Comparison of ENCODE assay signal across 8 mouse cellular contexts in genomic region chr8:126583971-126584843, GRCm38 (mm10). TPM values are rescaled to one million over a fixed set of nuclear protein-coding genes. Genes with fewer than 3 reads are reported as not detected.
DNase-seq lines count a peak whose midpoint lies in the region; ATAC-seq and TF ChIP-seq lines count a peak whose summit lies in the region.

No protein-coding gene starts in this region.

- WGBS in forebrain, embryonic 12.5 days, result 1% methylated on average over 66 of the region's 68 CpGs
- WGBS in heart, embryonic 15.5 days, result under 1% methylated on average over 68 of the region's 68 CpGs
- under 1% methylated on average over 68 of the region's 68 CpGs for WGBS in kidney, postnatal 0 days
- WGBS in liver, embryonic 14.5 days (ENCODE audit: insufficient replicate concordance), result under 1% methylated on average over 68 of the region's 68 CpGs
- WGBS in stomach, embryonic 16.5 days, result under 1% methylated on average over 67 of the region's 68 CpGs

- ATAC-seq in forebrain, embryonic 12.5 days (ENCODE audit: low FRiP score), result peak; percentile 81
- ATAC-seq in heart, embryonic 15.5 days (replicated peaks; ENCODE audit: insufficient number of reproducible peaks, insufficient read depth, low FRiP score, low read depth), result peak; percentile 73
- ATAC-seq in kidney, postnatal 0 days (replicated peaks; ENCODE audit: low FRiP score, low read depth), result peak; percentile 64
- ATAC-seq in liver, embryonic 14.5 days (ENCODE audit: insufficient read depth), result peak; percentile 73
- peak; percentile 76 for ATAC-seq in stomach, embryonic 16.5 days (ENCODE audit: insufficient read depth, low FRiP score)

- H3K4me3 ChIP-seq in forebrain, embryonic 12.5 days (replicated peaks), result peak overlapping the region; percentile 53
- peak overlapping the region; percentile 45 for H3K4me3 ChIP-seq in heart, embryonic 15.5 days
- peak overlapping the region; percentile 41 for H3K4me3 ChIP-seq in kidney, postnatal 0 days (replicated peaks; ENCODE audit: low read depth, low read length)
- H3K4me3 ChIP-seq in liver, embryonic 14.5 days (ENCODE audit: insufficient read depth in 1 of 2, low read depth in 2 of 2, low read length in 2 of 2), result peak overlapping the region; percentile 57 to 59
- H3K4me3 ChIP-seq in stomach, embryonic 16.5 days (replicated peaks; ENCODE audit: low read length), result peak overlapping the region; percentile 54

- no peaks in the 10 kb centered on the region for H3K9me3 ChIP-seq in forebrain, embryonic 12.5 days
- H3K9me3 ChIP-seq in heart, embryonic 15.5 days (replicated peaks), result no peaks in the 10 kb centered on the region
- H3K9me3 ChIP-seq in kidney, postnatal 0 days (replicated peaks; ENCODE audit: low read length), result no peaks in the 10 kb centered on the region
- H3K9me3 ChIP-seq in liver, embryonic 14.5 days (ENCODE audit: control insufficient read depth, low read length), result no peaks in the 10 kb centered on the region
- peaks cover 4% of the 10 kb centered on the region; the same call in 1 of the 2 replicates for H3K9me3 ChIP-seq in stomach, embryonic 16.5 days (replicated peaks; ENCODE audit: control insufficient read depth, low read length)

- H3K4me1 ChIP-seq in forebrain, embryonic 12.5 days, result peaks cover 59% of the 10 kb centered on the region
- H3K4me1 ChIP-seq in heart, embryonic 15.5 days (replicated peaks), result peaks cover 51% of the 10 kb centered on the region
- H3K4me1 ChIP-seq in kidney, postnatal 0 days (replicated peaks; ENCODE audit: insufficient read depth, low read length), result peaks cover 22% of the 10 kb centered on the region
- H3K4me1 ChIP-seq in liver, embryonic 14.5 days (replicated peaks; ENCODE audit: control insufficient read depth in 2 of 2, insufficient read depth in 2 of 2, low read length in 1 of 2), result peaks cover 17 to 39% of the 10 kb centered on the region in 2 experiments
- peaks cover 44% of the 10 kb centered on the region for H3K4me1 ChIP-seq in stomach, embryonic 16.5 days (ENCODE audit: control insufficient read depth, insufficient read depth, low read length)

- TF ChIP-seq CTCF in kidney, postnatal 0 days (IDR thresholded peaks at IDR 0.05; ENCODE audit: low read depth), result no peak
- no peak for TF ChIP-seq CTCF in liver, embryonic 14.5 days (IDR thresholded peaks at IDR 0.05; ENCODE audit: low read depth)

- H3K9ac ChIP-seq in forebrain, embryonic 12.5 days, result peak overlapping the region; percentile 71
- H3K9ac ChIP-seq in heart, embryonic 15.5 days, result peak overlapping the region; percentile 62
- peak overlapping the region; percentile 76 for H3K9ac ChIP-seq in kidney, postnatal 0 days (ENCODE audit: low read depth, low read length)
- peak overlapping the region; percentile 59 for H3K9ac ChIP-seq in liver, embryonic 14.5 days (replicated peaks)
- peak overlapping the region; percentile 90 for H3K9ac ChIP-seq in stomach, embryonic 16.5 days (ENCODE audit: low read length)

- DNase-seq in CD8-positive naive resting alpha-beta T cell, adult 2 months (ENCODE audit: low read depth in 2 of 2, low spot score in 2 of 2), result peak; percentile 70 to 75
- peak; percentile 61 for DNase-seq in c-Kit-positive CD71-positive TER-119-positive erythroid progenitor cells, embryonic 14.5 days (ENCODE audit: low spot score)
- DNase-seq in kidney, postnatal 0 days (ENCODE audit: low spot score), result peak; percentile 88
- peak in 2 of 3 experiments; percentile 55 to 66 for DNase-seq in liver, embryonic 14.5 days (ENCODE audit: low read depth in 3 of 3, low spot score in 3 of 3)
- peak; percentile 58 to 88 for DNase-seq in natural killer cell, adult 2 months (ENCODE audit: low spot score in 2 of 2)

- H3K36me3 ChIP-seq in forebrain, embryonic 12.5 days (replicated peaks), result peaks cover 4% of the 10 kb centered on the region; the same call in 1 of the 2 replicates
- no peaks in the 10 kb centered on the region for H3K36me3 ChIP-seq in heart, embryonic 15.5 days
- peaks cover 19% of the 10 kb centered on the region; the same call in 1 of the 2 replicates for H3K36me3 ChIP-seq in kidney, postnatal 0 days (ENCODE audit: insufficient read depth, low read length)
- no peaks in the 10 kb centered on the region for H3K36me3 ChIP-seq in liver, embryonic 14.5 days (replicated peaks; ENCODE audit: control insufficient read depth, insufficient read depth, low read depth)
- H3K36me3 ChIP-seq in stomach, embryonic 16.5 days (ENCODE audit: control insufficient read depth, insufficient read depth, low read length), result 0 out of 2 replicates have a peak, but pooled peaks cover 3% of the 10 kb centered on the region

- peak overlapping the region; percentile 99 for H3K4me2 ChIP-seq in forebrain, embryonic 12.5 days
- peak overlapping the region; percentile 80 for H3K4me2 ChIP-seq in heart, embryonic 15.5 days
- H3K4me2 ChIP-seq in kidney, postnatal 0 days (ENCODE audit: low read length), result peak overlapping the region; percentile 99
- H3K4me2 ChIP-seq in liver, embryonic 14.5 days (ENCODE audit: low read depth), result peak overlapping the region; percentile 77
- peak overlapping the region; percentile 99 for H3K4me2 ChIP-seq in stomach, embryonic 16.5 days (ENCODE audit: low read depth, low read length)

- H3K27ac ChIP-seq in forebrain, embryonic 12.5 days, result peak overlapping the region; percentile 86
- peak overlapping the region; percentile 96 for H3K27ac ChIP-seq in heart, embryonic 15.5 days
- peak overlapping the region; percentile 95 for H3K27ac ChIP-seq in kidney, postnatal 0 days
- peak overlapping the region; percentile 74 for H3K27ac ChIP-seq in liver, embryonic 14.5 days
- H3K27ac ChIP-seq in stomach, embryonic 16.5 days (ENCODE audit: low read length), result peak overlapping the region; percentile 98

- H3K27me3 ChIP-seq in forebrain, embryonic 12.5 days, result no peaks in the 10 kb centered on the region
- H3K27me3 ChIP-seq in heart, embryonic 15.5 days, result no peaks in the 10 kb centered on the region
- no peaks in the 10 kb centered on the region for H3K27me3 ChIP-seq in kidney, postnatal 0 days (ENCODE audit: insufficient read depth, low read length)
- no peaks in the 10 kb centered on the region for H3K27me3 ChIP-seq in liver, embryonic 14.5 days (ENCODE audit: control insufficient read depth, insufficient read depth, low read length)
- H3K27me3 ChIP-seq in stomach, embryonic 16.5 days (ENCODE audit: control insufficient read depth, insufficient read depth, low read length), result no peaks in the 10 kb centered on the region

- TF ChIP-seq EP300 in liver, embryonic 14.5 days (IDR thresholded peaks at IDR 0.05; ENCODE audit: low read depth), result peak; percentile 19; the same call in 1 of the 2 replicates

RNA-seq across cellular contexts. Expression of gene Irf2bp2, which starts 9.6 kb away (rescaled TPM):
- 7.4 and 7.8 TPM in 2 replicates for polyA plus RNA-seq in forebrain, embryonic 12.5 days (2016; fragmentation: Nextera tagmentation; extraction: Ambion mirVana)
- polyA plus RNA-seq in heart, embryonic 15.5 days (2015; fragmentation: Nextera tagmentation; extraction: Ambion mirVana), result 10.3 and 10.4 TPM in 2 replicates
- polyA plus RNA-seq in kidney, postnatal 0 days (2015; fragmentation: Nextera tagmentation; extraction: Ambion mirVana), result 15.6 and 16.2 TPM in 2 replicates
- polyA plus RNA-seq in liver, embryonic 14.5 days (2012; rRNA removed), result 10.9 and 11.5 TPM in 2 replicates
- polyA plus RNA-seq in liver, embryonic 14.5 days (2014; fragmentation: Nextera tagmentation; extraction: Ambion mirVana), result 2.8 and 3.2 TPM in 2 replicates
- 9.9 and 10.8 TPM in 2 replicates for polyA plus RNA-seq in stomach, embryonic 16.5 days (2015; fragmentation: Nextera tagmentation; extraction: Ambion mirVana)

Comparison
In these comparisons a context has a peak if more than half of its experiments do, and no peak if none do; other contexts are left out.
1. Peak in every context shown above with its lines: DNase-seq, ATAC-seq, H3K4me3 ChIP-seq and H3K27ac ChIP-seq.